In genomic region chr17:86487450-86487849, GRCm38 (mm10) we compare ENCODE assay signal across 40 mouse cellular contexts. TPM values are rescaled to one million over a fixed set of nuclear protein-coding genes. Genes with fewer than 3 reads are reported as not detected.
"Had no signal": no experiment of that assay in that cellular context is flagged by ENCODE, and none has a peak within 500 bp of the region (broad histone marks: within the 10 kb centered on the region; RNA-seq: fewer than 3 reads in every experiment).

No protein-coding gene starts in this region.

- H3K27me3 ChIP-seq: limb, embryonic 12.5 days; limb, embryonic 13.5 days; limb, embryonic 15.5 days; liver, embryonic 15.5 days; lung, embryonic 15.5 days; midbrain, embryonic 12.5 days; midbrain, embryonic 13.5 days; midbrain, embryonic 15.5 days; neural tube, embryonic 12.5 days; neural tube, embryonic 13.5 days had no signal

- H3K9me3 ChIP-seq: limb, embryonic 10.5 days; limb, embryonic 12.5 days; limb, embryonic 13.5 days; limb, embryonic 15.5 days; liver, embryonic 15.5 days; lung, embryonic 15.5 days; midbrain, embryonic 10.5 days; midbrain, embryonic 12.5 days; midbrain, embryonic 13.5 days; midbrain, embryonic 15.5 days; neural tube, embryonic 12.5 days; neural tube, embryonic 13.5 days had no signal

- H3K36me3 ChIP-seq: limb, embryonic 10.5 days; limb, embryonic 13.5 days; liver, embryonic 15.5 days; lung, embryonic 15.5 days; midbrain, embryonic 10.5 days; midbrain, embryonic 12.5 days; midbrain, embryonic 13.5 days; midbrain, embryonic 15.5 days; neural tube, embryonic 13.5 days had no signal

- H3K4me1 ChIP-seq: limb, embryonic 12.5 days; limb, embryonic 13.5 days; lung, embryonic 15.5 days; midbrain, embryonic 12.5 days; midbrain, embryonic 13.5 days; midbrain, embryonic 15.5 days; neural tube, embryonic 12.5 days; neural tube, embryonic 13.5 days had no signal

- H3K4me2 ChIP-seq: limb, embryonic 12.5 days; limb, embryonic 13.5 days; limb, embryonic 15.5 days; liver, embryonic 15.5 days; lung, embryonic 14.5 days; lung, embryonic 15.5 days; midbrain, embryonic 11.5 days; midbrain, embryonic 12.5 days; midbrain, embryonic 13.5 days; midbrain, embryonic 15.5 days; neural tube, embryonic 12.5 days; neural tube, embryonic 13.5 days had no signal

- DNase-seq: left cerebral cortex, postnatal 4 days; lung, adult 18-20 months; lung, adult 2 months; lung, embryonic 14.5 days; lung, postnatal 10 days; lung, postnatal 14 days; lung, postnatal 36 days; lung, postnatal 4 days; midbrain, embryonic 14.5 days had no signal

- H3K27ac ChIP-seq: left cerebral cortex, adult 2 months; limb, embryonic 10.5 days; limb, embryonic 12.5 days; limb, embryonic 13.5 days; limb, embryonic 15.5 days; liver, embryonic 15.5 days; lung, embryonic 15.5 days; macrophage; midbrain, embryonic 10.5 days; midbrain, embryonic 12.5 days; midbrain, embryonic 13.5 days; midbrain, embryonic 15.5 days; neural tube, embryonic 12.5 days; neural tube, embryonic 13.5 days had no signal

- H3K4me3 ChIP-seq: left cerebral cortex, adult 2 months; limb, embryonic 10.5 days; limb, embryonic 12.5 days; limb, embryonic 13.5 days; limb, embryonic 15.5 days; liver, embryonic 15.5 days; lung, embryonic 15.5 days; megakaryocyte, embryonic 14.5 days; midbrain, embryonic 10.5 days; midbrain, embryonic 12.5 days; midbrain, embryonic 13.5 days; midbrain, embryonic 15.5 days; myocyte; neural tube, embryonic 12.5 days; neural tube, embryonic 13.5 days had no signal

- ATAC-seq: lung, postnatal 0 days; midbrain, embryonic 13.5 days; midbrain, embryonic 15.5 days; midbrain, embryonic 16.5 days had no signal

- H3K9ac ChIP-seq: limb, embryonic 12.5 days; limb, embryonic 13.5 days; limb, embryonic 15.5 days; liver, embryonic 15.5 days; lung, embryonic 14.5 days; lung, embryonic 15.5 days; midbrain, embryonic 12.5 days; midbrain, embryonic 13.5 days; midbrain, embryonic 15.5 days; neural tube, embryonic 12.5 days; neural tube, embryonic 13.5 days had no signal

RNA-seq across cellular contexts. Expression of gene Gm10309, which starts 17.6 kb away (rescaled TPM):
- total RNA-seq: left cerebral cortex, adult 18-20 months; left cerebral cortex, adult 2 months; left cerebral cortex, adult 8-10 months; left cerebral cortex, postnatal 10 days; left cerebral cortex, postnatal 14 days; left cerebral cortex, postnatal 25 days; left cerebral cortex, postnatal 36 days; left cerebral cortex, postnatal 4 days; liver, adult 2 months; megakaryocyte progenitor cell, adult 5-6 weeks; megakaryocyte, adult 5-6 weeks; megakaryocyte-erythroid progenitor cell, adult 5-6 weeks; midbrain, postnatal 0 days; monocyte, adult 5-6 weeks had no signal
- polyA plus RNA-seq: liver, adult 2 months; liver, embryonic 15.5 days; macrophage; midbrain, embryonic 11.5 days had no signal
